Mouse (Mus musculus) brain, embryonic 18.5 days (tissue): ENCODE measurements around the gene Slc24a2.

Experiments
- DNase-seq: peaks from one replicate; pipeline ENCODE4 v3.0.0-alpha.2; 2012; ENCODE audit warnings: low read depth, low spot score

Slc24a2 gene

DNA sequence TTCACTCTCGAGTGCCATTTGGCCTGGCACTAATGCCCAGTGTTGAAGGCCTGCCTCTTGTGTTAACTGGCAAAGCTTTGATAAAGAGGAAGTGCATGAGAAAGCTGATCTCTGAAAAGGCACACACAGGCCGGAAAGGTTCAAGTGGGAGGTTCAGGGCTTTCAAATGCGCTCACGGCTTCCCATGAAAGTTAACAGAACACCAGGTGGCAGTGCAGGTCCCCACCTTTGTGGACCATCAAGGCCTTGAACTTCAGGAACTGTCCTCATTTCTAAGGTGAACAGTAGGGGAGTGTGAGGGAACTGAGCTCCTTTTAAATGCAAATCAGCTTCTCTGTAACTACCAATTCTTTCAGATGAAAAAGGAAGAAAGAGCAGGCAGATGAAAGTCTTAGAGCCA is 110.5 kb downstream of the Slc24a2 start:
- no peak for DNase-seq

DNA sequence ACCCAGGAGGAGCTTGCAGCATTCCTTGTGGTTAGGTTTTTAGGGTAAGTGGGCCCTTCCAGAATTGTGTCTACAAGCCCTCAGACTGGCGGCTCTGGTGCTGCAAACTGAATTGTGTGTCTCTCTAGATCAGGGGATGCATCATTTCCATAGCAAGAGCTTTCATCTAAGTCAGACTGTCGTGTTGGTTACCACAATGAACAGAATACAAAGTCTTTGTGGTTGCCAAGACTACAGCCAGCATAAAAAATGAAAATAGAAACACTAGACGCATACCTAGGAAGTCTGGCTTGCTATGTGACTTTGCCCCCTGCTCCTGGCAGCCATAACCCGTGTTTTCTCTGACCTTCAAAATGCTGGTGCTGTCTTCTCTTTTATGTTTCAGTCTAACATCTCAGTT is 114.6 kb downstream of the Slc24a2 start:
- no peak for DNase-seq

DNA sequence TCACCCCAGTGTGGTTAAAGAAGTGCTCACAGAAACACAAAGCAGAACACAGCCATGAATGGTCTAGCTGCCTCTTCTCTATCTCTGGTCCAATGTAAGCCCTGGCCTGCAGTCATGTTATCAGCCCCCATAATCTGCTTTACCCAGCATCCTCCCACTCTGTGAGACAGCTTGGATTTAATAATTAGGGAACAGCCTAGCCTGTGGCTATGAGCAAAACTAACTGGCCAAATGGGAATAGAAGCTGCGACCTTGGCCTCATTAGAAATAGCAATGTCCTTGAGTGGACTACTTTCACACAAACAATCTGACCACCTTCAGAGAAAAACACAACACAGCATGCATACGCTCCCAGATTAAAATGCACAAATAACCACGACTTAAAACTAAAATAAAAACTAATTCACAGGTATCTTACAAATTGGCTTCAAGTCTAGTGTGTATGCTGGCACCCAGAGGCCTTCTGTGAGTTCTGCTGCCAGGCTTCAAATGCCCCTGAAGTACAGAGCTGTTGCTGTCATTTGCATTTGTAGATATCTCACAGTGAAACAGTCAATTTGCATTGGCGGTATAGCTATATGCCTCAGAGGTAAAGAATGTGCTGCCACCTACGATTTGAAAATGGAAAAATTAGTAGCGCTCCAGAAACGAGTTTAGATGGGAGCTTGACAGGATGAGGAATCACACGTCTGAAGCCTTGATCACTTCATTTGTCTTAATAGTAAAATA is 120.8 kb downstream of the Slc24a2 start:
- DNase-seq, result no peak

DNA sequence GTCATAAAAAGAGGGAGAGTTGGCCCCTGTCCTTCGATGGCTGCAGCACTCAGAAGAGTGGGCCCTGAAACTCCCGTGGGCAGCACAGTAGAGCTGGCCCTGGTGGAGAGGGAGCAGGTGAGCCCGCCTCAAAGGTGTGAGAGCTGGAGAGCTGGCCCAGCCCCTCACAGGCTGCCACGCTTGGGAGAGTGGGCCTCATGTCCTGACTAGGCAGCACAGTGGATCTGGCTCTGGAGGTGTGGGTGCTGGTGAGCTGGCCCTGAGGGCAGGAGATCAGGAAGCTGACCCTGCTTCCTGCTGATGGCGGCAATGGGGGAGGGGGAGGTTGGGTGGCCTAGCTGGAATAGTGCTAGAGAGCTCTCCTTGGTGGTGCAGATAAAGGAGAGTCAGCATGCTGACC is 129.3 kb downstream of the Slc24a2 start:
- DNase-seq, result no peak

DNA sequence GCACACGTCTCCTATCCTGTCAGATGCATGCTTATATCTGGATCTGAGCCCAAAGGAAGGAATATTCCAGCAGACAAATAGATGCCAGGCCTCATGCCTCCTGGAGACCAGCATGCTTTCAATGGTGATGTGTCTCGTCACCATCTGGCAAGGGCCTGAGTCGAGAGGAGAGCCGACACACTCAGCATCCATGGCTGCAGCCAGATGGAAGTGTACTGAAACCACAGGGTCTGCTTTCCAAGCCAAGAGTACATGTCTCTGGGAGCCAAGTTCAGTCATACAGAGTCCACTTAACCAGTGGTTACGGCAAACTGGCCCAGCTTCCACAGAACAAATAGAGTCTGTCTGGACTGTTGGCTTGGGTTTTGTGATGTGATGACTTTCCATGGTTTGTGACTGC is 134.1 kb downstream of the Slc24a2 start:
- no peak for DNase-seq

DNA sequence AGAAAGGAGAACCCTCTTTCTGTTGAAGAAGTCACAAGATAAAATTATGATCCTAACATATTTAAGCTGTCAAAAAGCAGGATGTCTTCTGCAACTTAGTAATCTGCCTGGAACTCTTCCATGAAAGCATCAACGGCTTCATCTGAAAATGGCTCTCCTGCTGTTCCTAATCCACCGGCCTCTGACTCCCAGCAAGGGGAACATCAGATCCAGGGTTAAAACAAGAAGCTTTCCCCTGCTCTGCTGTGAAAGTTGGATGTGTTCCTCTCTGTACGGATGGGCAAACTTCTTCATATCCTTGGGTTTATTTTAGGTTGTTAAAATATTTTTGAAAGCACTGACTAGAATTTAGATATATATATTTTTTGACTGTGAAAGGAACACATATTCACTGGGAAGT is 136.7 kb downstream of the Slc24a2 start:
- no peak for DNase-seq

DNA sequence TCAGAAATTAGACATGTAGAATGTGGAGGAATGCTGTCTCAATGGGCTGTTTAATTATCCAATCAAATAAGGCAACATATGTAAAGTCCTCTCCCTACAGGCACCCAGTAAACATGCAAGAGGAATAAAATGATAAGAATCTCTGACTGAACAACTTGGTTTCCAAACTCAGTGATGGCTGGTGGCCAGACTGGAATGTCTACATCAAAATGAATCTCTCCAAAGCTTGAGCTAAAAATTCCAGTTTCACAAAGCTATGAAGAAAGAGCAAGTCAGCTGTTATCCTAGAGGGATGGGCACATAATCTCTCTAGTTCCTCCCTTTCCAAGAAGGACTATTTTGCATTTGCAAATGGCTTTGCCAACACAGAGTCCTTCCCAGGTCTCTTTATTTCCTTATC is 139.4 kb downstream of the Slc24a2 start:
- no peak for DNase-seq

DNA sequence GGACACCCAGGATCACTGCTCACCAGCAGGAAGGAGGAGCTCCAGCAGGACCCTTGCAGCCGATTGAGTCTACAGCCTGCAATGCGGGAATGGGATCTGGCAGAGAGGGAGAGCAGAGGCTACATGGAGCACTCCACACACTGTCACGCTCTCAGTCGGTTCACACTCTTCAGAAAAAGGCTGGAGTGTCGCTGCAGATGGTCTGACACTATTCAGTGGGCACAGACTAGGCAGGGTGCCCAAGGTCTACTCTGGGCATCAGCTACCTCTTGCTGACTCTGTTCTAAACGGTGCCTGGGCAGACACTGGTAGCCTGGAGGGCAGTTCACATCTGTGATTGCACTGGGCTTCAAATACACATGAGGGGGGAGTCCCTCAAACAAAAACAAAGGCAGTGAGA is 141.6 kb downstream of the Slc24a2 start:
- no peak for DNase-seq

DNA sequence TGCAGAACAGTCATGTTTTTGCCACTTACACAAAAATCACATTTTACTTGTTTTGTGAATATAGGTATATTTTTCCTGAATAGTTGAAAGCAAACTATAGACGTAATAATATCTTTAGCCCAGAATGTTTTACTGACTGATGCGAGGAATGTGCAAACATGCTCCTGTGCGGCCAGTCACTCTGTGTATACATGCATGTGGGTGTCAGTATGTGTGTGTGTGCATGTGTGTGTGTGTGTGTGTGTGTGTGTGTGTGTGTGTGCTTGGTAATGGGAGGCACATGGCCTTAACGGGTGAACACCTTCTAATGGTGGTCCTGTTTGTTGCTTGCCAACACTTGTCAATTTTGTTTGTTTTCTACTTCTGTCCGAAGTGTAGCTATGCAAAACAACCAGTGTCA is 142.7 kb downstream of the Slc24a2 start:
- DNase-seq, result no peak

DNA sequence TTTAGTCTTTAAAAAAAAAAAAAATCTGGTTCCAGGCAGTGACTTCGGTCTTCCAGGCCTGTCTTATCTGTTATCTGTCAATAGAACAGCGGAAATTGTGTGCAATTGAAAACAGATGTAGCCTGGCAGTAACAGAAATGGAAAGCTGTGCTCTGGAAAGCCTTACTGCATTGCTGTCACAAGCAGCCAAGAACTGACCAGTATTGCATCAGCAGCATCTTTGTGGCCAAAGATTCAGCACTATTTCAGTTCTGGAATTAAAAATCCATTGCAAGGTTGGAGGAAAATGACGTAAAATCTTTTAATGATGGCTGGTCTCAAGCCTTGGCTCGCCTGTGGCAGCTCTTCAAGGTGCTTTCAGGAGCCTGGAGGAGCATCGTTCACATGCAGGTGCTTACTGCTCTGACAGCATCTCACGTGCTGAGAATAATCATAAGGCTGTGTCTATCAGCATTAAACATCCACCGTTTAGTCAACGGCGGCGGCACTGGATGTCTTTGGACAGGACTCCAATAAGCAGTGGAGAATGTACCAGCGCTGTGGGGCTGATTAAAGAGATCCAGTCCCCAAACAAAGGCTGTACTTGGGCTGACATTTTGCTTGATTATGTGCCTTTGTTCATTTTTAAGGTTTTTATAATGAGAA is 143.2 kb downstream of the Slc24a2 start:
- no peak for DNase-seq

DNA sequence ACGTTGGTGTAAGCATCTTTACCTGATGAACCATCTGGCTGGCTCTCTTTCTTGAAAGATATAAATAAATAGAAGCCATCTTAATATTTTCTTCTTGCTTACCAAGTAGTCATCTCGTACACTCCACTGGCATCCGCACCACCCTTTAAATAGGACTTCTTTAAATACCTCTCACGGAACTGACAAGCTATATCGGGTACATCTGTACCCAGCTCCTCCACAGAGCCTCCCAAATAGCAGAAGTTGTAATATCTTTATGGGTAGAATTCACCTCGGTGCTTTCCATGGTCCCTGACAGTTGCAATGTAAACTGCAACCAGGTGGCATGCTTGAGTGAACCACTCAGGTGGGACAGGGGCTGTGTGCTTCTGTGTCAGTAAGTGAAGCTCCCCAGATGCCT is 149.0 kb downstream of the Slc24a2 start:
- DNase-seq, result no peak

DNA sequence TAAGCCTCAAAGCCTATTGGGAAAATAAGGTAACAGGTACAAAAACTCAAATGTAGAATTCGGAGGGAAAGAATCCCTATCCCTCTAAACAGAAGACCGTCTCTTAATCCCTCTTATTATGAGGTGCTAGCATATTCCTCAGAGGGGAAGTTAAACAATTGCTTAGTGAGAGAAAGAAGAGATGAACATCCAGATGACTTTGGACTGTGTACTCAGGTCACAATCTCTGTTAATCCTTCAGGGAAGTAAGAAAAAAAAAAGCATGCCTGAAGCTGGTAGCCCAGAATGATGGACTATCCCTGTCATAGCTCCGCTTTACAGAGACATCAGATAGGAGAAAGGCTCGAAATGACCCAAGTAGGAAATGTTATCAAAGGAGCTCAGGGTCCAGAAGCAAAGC is 151.0 kb downstream of the Slc24a2 start:
- no peak for DNase-seq

DNA sequence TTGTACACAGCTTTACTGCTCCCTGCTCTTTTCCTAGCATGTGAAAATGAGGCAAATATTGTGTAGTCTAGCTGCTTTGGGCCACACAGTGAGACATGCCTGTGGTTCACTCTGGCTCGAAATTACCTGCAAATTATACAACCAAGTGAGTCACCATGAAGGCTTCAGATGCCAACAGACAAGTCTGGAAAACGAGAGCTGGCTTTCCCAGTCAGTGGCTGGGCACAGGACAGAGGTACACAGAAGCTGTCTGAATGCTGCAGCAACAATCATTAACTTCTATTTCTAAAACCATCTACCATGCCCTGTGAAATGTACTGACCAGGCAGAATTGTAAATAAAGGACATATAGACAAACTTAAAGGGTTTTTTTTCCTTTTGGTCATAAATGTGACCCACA is 151.6 kb downstream of the Slc24a2 start:
- DNase-seq, result no peak

DNA sequence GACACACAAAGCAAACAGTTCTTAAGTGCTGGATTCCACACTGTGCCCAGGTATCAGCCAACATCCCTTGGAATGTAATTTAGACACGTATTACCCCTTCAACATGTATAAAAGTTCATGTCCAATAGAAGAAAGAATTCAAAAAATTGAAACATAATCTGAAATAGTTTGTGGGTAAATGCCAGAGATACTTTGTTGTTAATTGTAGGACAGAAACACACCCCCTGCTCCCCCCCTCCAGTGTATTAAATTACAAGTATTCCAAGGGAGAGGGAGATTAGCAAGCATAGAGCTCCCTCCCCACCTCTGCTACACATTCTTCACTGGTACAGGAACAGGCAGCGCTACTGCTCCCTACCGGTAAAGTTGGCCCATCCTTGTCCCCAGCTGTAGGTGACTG is 154.5 kb downstream of the Slc24a2 start:
- DNase-seq, result no peak

DNA sequence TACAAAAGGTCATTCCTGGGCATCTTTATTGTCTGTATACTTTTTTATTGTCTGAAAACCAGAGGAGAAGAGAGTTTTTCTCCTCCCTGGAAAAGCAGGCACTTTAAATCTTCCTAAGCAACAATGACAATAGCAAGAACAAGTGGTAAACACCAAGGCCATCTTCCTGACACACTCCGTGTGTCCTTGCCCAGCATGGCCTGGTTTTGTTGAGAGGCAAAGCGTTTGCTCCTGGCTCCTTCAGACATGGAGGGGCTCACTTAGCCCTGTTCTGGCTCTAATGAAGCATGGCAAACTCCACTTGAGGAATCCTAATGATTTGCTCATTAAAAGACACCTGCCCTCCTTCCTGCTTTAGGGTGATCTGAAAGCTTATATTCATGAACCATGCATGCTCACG is 162.2 kb downstream of the Slc24a2 start:
- DNase-seq, result no peak

DNA sequence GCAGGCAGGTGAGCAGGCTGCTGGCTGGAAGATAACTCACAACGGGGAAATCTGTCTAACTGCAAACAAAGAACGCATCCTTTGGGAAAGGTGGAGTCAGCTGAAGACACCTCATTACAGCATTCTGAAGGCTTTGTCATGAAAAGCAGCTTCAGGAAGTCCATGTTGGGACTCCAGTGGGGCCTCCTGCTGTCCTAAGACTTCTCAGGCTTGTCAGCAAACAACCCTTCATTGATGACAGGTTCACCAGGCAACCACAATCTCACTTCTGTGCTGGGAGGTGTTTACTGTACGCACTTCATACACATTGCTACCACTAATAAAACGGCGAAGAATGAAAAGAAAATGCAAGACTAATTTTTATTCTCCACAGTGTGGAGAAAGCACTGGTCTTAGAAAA is 165.1 kb downstream of the Slc24a2 start:
- DNase-seq, result no peak

DNA sequence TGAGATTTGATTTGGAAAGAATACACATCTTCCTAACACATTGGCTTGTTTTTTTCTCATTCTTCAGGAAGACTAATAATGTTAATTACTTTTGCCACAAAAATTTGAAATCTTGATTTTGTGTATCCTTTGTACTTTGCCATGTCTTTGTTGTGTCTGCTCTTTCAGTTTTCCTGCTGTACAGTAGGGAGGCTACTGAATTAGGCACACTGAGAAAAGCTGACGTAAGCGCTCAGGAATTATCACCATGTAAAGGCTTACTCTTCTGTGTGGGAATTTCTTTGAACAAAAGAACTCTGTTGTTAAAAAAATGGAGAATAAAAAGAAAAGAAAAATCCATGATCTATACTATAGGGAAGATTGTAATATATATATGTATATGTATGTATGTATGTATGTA is 165.7 kb downstream of the Slc24a2 start:
- DNase-seq, result no peak

DNA sequence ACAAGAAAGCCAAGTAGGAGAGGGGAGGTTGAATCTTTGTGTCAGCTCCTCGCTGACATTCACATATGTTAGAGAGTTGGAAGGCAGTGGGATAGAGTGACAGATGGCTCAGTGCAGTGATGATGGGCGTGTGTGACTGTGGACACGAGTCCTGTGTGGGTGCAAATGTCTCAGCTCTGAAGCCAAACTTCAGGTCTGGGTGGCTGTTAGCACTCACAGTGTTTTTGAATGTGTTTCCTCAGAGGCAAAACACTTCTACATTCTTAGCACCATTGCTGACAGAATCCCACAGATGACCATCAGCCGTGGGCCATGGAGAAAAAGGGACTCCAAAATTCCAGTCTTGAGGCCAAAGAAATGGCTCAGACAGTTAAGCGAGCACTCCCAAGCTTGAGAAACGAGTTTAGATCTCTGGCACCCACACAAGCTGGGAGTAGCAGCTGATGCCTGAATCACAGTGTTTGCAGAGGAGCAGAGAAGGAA is 167.5 kb downstream of the Slc24a2 start:
- no peak for DNase-seq

DNA sequence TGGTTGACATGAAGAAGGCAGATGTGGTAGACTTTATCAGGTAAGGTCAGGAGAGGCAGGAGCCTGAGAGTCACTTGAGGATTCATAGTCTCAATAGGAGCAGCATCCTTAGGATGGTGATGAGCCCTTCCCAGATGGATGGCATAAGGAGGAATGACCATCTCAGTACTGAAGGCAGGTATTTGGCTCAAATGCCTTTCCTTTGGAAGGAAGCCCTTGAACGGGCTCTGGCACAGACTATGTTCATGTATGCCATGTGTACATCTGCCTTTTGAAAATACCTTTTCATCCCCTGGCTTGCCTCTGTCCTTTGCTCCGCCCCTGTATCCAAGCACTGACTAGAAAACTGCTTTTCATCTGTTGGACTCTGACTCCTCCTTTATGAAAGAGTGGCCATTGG is 168.6 kb downstream of the Slc24a2 start:
- no peak for DNase-seq

DNA sequence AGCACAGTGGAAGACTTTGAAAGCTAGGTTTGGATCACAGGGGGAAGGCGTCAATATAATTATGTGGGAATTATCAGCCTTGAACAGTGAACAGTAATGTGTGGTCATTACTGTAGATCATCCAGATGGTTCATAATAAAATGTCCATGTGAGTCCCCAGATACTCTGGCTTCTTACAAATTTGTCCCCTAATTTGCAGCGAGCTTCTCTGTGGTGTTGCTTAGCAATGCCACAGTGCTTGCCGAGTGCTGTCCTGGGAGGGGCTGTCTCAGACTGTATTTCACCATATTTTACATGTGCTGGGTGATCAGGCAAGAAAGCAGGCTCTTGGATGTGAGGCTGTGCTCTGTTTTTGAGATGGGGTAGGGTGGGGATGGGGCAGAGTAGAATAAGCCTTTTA is 172.7 kb downstream of the Slc24a2 start:
- no peak for DNase-seq

DNA sequence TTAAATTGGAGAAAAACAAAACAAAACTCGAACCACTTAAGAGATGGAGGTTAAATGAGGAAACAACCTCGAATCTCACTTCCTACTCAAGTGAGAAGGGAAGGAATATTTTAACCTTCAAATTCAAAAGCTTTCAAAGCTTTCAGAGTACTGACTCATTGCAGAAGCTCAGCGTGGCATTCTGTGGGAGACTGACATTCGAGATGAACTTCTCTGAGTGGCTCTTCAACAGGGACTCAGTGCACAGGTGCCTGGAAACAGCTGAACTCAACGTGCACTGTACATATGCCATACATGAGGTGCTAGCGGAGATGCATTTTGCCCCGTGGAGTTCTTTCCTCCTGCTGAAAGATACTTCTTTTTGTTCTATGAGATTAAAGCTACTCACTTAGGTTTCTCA is 174.5 kb downstream of the Slc24a2 start:
- no peak for DNase-seq

DNA sequence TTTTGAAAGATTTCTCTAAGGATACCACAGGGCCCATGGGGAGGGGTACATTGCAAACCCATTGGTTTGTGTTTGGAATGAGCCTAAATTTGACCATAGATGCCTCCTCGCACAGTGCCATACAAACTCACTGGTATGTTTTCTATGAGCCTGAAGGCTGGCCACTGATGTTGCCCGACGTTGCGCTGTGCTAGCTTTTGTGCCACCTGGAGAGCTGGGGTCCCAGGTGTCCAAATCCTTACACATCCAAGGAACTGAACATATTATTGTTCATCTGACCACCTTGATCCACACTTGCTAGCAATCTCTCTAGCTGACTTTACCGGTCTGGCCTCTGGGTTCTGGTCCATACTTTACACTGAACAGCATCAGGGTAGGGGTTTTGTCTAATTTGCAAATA is 177.4 kb downstream of the Slc24a2 start:
- no peak for DNase-seq

DNA sequence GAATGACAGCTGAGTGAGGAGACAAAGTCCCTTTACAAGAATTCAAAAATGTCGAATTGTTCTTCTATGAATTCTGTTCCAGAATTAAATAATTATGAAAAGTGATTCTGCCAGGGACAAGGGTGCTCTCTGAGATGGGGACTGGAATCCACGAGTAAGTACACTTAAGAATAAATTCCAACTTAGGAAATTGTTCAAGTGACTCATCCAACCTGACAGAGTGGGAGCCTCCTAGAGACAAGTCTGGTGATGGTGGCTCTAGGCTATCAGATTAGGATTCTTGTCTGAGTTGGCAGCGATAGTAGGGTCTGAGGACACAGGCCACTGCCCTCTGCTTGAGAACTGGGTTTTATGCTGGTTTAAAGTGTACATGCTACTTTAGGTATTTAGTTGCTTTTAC is 181.2 kb downstream of the Slc24a2 start:
- no peak for DNase-seq

DNA sequence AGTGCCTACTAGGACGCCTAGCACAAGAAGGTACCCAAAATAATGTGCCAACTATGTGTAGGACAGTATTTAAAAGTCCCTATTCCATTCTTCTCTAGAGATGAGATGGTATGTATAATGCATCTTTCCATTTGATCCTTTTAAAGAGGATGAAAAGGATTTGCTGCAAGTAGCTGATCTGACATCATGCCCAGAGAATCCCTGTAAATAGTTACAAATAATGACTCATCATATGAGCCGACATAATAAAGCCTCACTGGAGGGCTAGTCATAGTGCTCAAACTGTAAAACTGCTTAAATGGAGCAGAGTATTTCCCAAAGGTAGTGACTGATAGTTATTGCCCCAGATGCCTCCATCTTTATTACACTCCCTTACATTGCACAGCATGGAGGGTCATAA is 183.1 kb downstream of the Slc24a2 start:
- DNase-seq, result no peak
